Mouse (Mus musculus) limb, embryonic 11.5 days (tissue): ENCODE measurements around the gene Stk40. TPM values are rescaled to one million over a fixed set of nuclear protein-coding genes. Genes with fewer than 3 reads are reported as not detected.

Experiments
- ATAC-seq: fragments of 200-750 bp; cut with Nextera tagmentation; 2 replicates; pipeline ENCODE4 v1.8.0; 2017; ENCODE audit warnings: low read depth; ENCODE audit not compliant: insufficient number of reproducible peaks, low FRiP score, low TSS enrichment
- DNase-seq: peaks from one replicate; pipeline ENCODE4 v3.0.0-alpha.2; 2015; ENCODE audit warnings: low spot score
- H3K27ac ChIP-seq: fragments of 300-500 bp; sonication (generic); replicated peaks from 2 replicates; pipeline ENCODE4 v1.5.1; 2014; ENCODE audit warnings: low read depth, mild to moderate bottlenecking, low read length
- H3K27me3 ChIP-seq: fragments of 300-500 bp; sonication (generic); 2 replicates; pipeline ENCODE4 v1.6.1; 2014; ENCODE audit warnings: mild to moderate bottlenecking, low read length, mixed read lengths; ENCODE audit not compliant: control insufficient read depth, insufficient read depth
- H3K36me3 ChIP-seq: fragments of 300-500 bp; sonication (generic); 2 replicates; pipeline ENCODE4 v1.6.1; 2014; ENCODE audit warnings: mild to moderate bottlenecking, low read length, moderate library complexity, mixed read lengths; ENCODE audit not compliant: control insufficient read depth, insufficient read depth
- H3K4me1 ChIP-seq: fragments of 300-500 bp; sonication (generic); 2 replicates; pipeline ENCODE4 v1.6.1; 2014; ENCODE audit warnings: low read length, mixed read lengths; ENCODE audit not compliant: control insufficient read depth, insufficient read depth
- H3K4me2 ChIP-seq: fragments of 300-500 bp; sonication (generic); 2 replicates; pipeline ENCODE4 v1.6.1; 2014; ENCODE audit warnings: low read depth, mild to moderate bottlenecking, moderate library complexity; ENCODE audit not compliant: severe bottlenecking
- H3K4me3 ChIP-seq: fragments of 300-500 bp; sonication (generic); 2 replicates; pipeline ENCODE4 v1.5.1; 2014; ENCODE audit warnings: low read depth, low read length
- H3K9ac ChIP-seq: fragments of 300-500 bp; sonication (generic); 2 replicates; pipeline ENCODE4 v1.6.1; 2014; ENCODE audit warnings: mild to moderate bottlenecking, low read length
- H3K9me3 ChIP-seq: fragments of 300-500 bp; sonication (generic); 2 replicates; pipeline ENCODE4 v1.6.1; 2016; ENCODE audit warnings: low read length; ENCODE audit not compliant: control insufficient read depth
- WGBS: fragments of 180-500 bp; shearing (Covaris S2); extraction: QIAGEN DNeasy Blood & Tissue Kit; methylation state at CpG from one replicate; pipeline ENCODE4 v1.1.7; 2014; 5-methylcytosine and 5-hydroxymethylcytosine counted together
- polyA plus RNA-seq: library from polyadenylated mRNA; unstranded; fragments of >200 nt; fragmentation: Nextera tagmentation; extraction: Ambion mirVana; gene quantifications from 2 replicates; pipeline ENCODE4 v1.2.1, GENCODE M21; 2014

The Stk40 gene
- polyA plus RNA-seq, 1 experiment from 2014 or later: 27.8 TPM

DNA sequence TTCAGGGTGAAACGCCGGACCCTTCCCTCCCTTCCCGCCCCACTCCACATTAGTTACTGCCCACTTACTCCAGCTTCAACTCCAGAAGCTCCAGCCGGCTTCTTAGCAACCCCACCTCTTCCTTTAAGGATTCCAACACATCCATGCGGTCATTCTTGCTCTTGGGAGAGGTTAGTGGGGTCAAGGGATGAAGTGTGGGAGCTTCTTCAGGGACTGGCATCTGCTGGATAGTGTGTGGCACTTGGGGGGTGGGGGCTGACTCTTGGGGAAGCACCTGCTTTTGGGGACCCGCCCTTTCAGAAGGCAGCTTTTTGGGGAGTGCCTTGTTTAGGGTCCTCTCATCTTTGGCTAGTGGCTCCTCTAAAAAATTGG, 47.2 kb downstream of the Stk40 start:
- peak overlapping the region; percentile 57 for H3K9ac ChIP-seq
- peak overlapping the region; percentile 94 for H3K27ac ChIP-seq
- no peaks in the 10 kb centered on the region for H3K36me3 ChIP-seq
- H3K4me2 ChIP-seq: peak overlapping the region; percentile 99
- H3K9me3 ChIP-seq: no peaks in the 10 kb centered on the region
- peak overlapping the region; percentile 88 for H3K4me3 ChIP-seq
- peaks cover 44% of the 10 kb centered on the region for H3K4me1 ChIP-seq
- DNase-seq (no peak), ATAC-seq (no peak)
- H3K27me3 ChIP-seq: no peaks in the 10 kb centered on the region
- WGBS: 31% methylated on average over 6 of the region's 6 CpGs

- H3K27ac ChIP-seq: no peak overlapping the region
- ATAC-seq: no peak
- H3K4me1 ChIP-seq: peaks cover 45% of the 10 kb centered on the region
- H3K27me3 ChIP-seq: no peaks in the 10 kb centered on the region
- H3K4me3 ChIP-seq: no peak overlapping the region
- H3K9me3 ChIP-seq: no peaks in the 10 kb centered on the region
- 84% methylated on average over 16 of the region's 16 CpGs for WGBS
- DNase-seq: no peak
- H3K4me2 ChIP-seq: peak overlapping the region; percentile 99; the same call in 1 of the 2 replicates
- H3K36me3 ChIP-seq: no peaks in the 10 kb centered on the region
- no peak overlapping the region for H3K9ac ChIP-seq
Observed at GRCm38 (mm10) chr4:126151701-126152440, 48.1 kb downstream of the Stk40 start.

DNA sequence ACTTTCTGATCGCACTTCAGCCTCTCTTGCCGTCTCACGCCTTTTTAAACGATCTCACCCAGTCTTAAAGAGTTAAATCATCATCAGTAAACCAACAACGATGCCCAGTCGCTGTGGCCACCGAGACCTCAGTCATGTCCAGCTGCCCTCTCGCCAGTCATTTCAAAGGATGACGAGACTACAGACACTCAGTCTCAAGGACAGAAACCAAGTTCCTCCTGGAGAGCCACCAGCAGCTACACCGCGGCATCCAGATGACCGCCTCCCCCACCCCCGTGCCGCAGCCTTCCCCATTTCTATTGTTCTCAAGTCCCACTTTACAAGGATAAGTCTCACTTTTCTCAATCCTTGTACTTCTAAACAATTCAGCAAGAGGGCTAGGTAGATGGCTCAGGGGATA, 49.1 kb downstream of the Stk40 start:
- DNase-seq (no peak), ATAC-seq (no peak)
- no peaks in the 10 kb centered on the region for H3K36me3 ChIP-seq
- no peak overlapping the region for H3K4me3 ChIP-seq
- 58% methylated on average over 14 of the region's 14 CpGs for WGBS
- no peaks in the 10 kb centered on the region for H3K27me3 ChIP-seq
- no peak overlapping the region for H3K9ac ChIP-seq
- no peak overlapping the region for H3K27ac ChIP-seq
- peaks cover 42% of the 10 kb centered on the region for H3K4me1 ChIP-seq
- H3K9me3 ChIP-seq: no peaks in the 10 kb centered on the region
- no peak overlapping the region for H3K4me2 ChIP-seq

DNA sequence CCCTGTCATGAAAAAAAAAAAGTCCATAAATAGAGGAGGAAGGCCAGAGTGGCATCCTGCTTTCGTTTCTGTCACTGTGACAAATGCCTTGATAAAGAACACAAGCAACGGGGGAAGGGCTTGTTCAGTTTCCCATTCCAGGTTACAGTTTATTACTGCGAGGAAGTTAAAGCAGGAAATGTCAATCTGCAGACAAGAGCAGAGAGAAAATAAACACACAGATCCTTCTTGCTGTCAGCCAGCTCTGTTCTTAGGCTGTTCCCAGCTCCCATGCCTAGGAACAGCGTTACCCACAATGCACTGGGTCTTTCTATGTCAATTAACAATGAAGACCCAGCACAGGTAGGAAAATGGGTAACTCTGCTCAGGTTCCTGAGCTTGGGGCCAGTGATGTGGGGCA, 51.4 kb downstream of the Stk40 start:
- Histone ChIP-seq H3K4me1 (peaks cover 27% of the 10 kb centered on the region), H3K27me3 (no peaks in the 10 kb centered on the region), H3K27ac (peak overlapping the region; percentile 48), H3K36me3 (no peaks in the 10 kb centered on the region), H3K4me2 (no peak overlapping the region), H3K9ac (no peak overlapping the region), H3K9me3 (no peaks in the 10 kb centered on the region), H3K4me3 (no peak overlapping the region)
- 46% methylated on average over 4 of the region's 4 CpGs for WGBS
- ATAC-seq: no peak
- DNase-seq: no peak

- no peaks in the 10 kb centered on the region for H3K36me3 ChIP-seq
- peaks cover 22% of the 10 kb centered on the region for H3K4me1 ChIP-seq
- no peaks in the 10 kb centered on the region for H3K9me3 ChIP-seq
- ATAC-seq (no peak), DNase-seq (no peak)
- H3K4me3 ChIP-seq: no peak overlapping the region
- WGBS: 77% methylated on average over 2 of the region's 2 CpGs
- H3K4me2 ChIP-seq: no peak overlapping the region
- peak overlapping the region; percentile 48 for H3K27ac ChIP-seq
- peak overlapping the region; percentile 32; the same call in 1 of the 2 replicates for H3K9ac ChIP-seq
- H3K27me3 ChIP-seq: no peaks in the 10 kb centered on the region
Observed at GRCm38 (mm10) chr4:126155869-126156268, 52.1 kb downstream of the Stk40 start.

- ATAC-seq: no peak
- WGBS: 55% methylated on average over 5 of the region's 5 CpGs
- no peak overlapping the region for H3K27ac ChIP-seq
Observed at GRCm38 (mm10) chr4:126156617-126157016, 52.9 kb downstream of the Stk40 start.

GRCm38 (mm10) chr4:126157562-126157961, 53.8 kb downstream of the Stk40 start:
- ATAC-seq (no peak), DNase-seq (no peak)
- H3K9ac ChIP-seq: no peak overlapping the region
- H3K27me3 ChIP-seq: no peaks in the 10 kb centered on the region
- 90% methylated on average over 6 of the region's 6 CpGs for WGBS
- H3K4me3 ChIP-seq: no peak overlapping the region
- peaks cover 11% of the 10 kb centered on the region for H3K4me1 ChIP-seq
- no peak overlapping the region for H3K27ac ChIP-seq
- no peaks in the 10 kb centered on the region for H3K9me3 ChIP-seq
- no peaks in the 10 kb centered on the region for H3K36me3 ChIP-seq
- H3K4me2 ChIP-seq: no peak overlapping the region

More at GRCm38 (mm10) chr4:126156617-126157016, 52.9 kb downstream of the Stk40 start:
- Histone ChIP-seq H3K4me3 (no peak overlapping the region), H3K9ac (no peak overlapping the region), H3K4me1 (peaks cover 15% of the 10 kb centered on the region), H3K4me2 (no peak overlapping the region), H3K36me3 (no peaks in the 10 kb centered on the region), H3K27me3 (no peaks in the 10 kb centered on the region), H3K9me3 (no peaks in the 10 kb centered on the region)
- DNase-seq: peak; percentile 53

- Histone ChIP-seq H3K4me1 (peaks cover 15% of the 10 kb centered on the region), H3K9me3 (no peaks in the 10 kb centered on the region), H3K4me2 (no peak overlapping the region), H3K9ac (no peak overlapping the region), H3K27ac (no peak overlapping the region), H3K36me3 (no peaks in the 10 kb centered on the region), H3K4me3 (no peak overlapping the region), H3K27me3 (no peaks in the 10 kb centered on the region)
- ATAC-seq (no peak), DNase-seq (no peak)
- WGBS: 81% methylated on average over 8 of the region's 8 CpGs
Observed at GRCm38 (mm10) chr4:126159455-126159854, 55.7 kb downstream of the Stk40 start.

DNA sequence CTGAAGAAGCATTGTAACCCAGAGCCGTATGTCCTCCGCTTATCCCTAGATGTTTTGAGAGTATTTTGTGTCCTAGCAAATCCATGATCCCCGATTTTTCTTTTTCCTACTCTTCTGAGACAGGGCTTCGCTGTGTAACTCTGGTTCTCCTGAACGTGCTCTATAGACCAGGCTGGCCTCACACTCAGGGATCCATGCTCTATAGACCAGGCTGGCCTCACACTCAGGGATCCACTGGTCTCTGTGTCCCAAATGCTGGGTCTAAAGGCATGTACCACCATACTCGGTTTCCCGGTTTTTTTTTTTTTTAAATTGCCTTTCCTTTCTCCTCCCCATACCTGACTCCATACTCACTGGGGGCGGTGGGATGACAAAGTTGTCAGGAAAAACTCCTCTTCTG, 57.2 kb downstream of the Stk40 start:
- WGBS: 90% methylated on average over 8 of the region's 8 CpGs
- ATAC-seq: no peak

More for the DNA sequence above, 57.2 kb downstream of the Stk40 start:
- H3K4me3 ChIP-seq: no peak overlapping the region
- H3K9ac ChIP-seq: no peak overlapping the region
- DNase-seq: no peak
- peaks cover 6% of the 10 kb centered on the region; the same call in 1 of the 2 replicates for H3K36me3 ChIP-seq
- H3K27me3 ChIP-seq: no peaks in the 10 kb centered on the region
- no peak overlapping the region for H3K27ac ChIP-seq
- H3K9me3 ChIP-seq: no peaks in the 10 kb centered on the region
- H3K4me1 ChIP-seq: peaks cover 9% of the 10 kb centered on the region
- H3K4me2 ChIP-seq: no peak overlapping the region
